Mouse (Mus musculus) C2C12 (cell line): ENCODE measurements around the gene Utp6. TPM values are rescaled to one million over a fixed set of nuclear protein-coding genes. Genes with fewer than 3 reads are reported as not detected.

Experiments used
- H3K27me3 ChIP-seq: one replicate; pipeline ENCODE4 v1.6.1; 2011; ENCODE audit not compliant: control insufficient read depth, insufficient read depth, insufficient read length
- H3K36me3 ChIP-seq: one replicate; pipeline ENCODE4 v1.6.1; 2011; ENCODE audit not compliant: control insufficient read depth, insufficient read depth
- H3K4me3 ChIP-seq: one replicate; pipeline ENCODE4 v1.5.1; 2011; ENCODE audit warnings: mild to moderate bottlenecking, control low read depth; ENCODE audit not compliant: poor library complexity, insufficient read depth, severe bottlenecking
- H3K79me2 ChIP-seq: one replicate; pipeline ENCODE4 v1.6.1; 2011; ENCODE audit not compliant: control insufficient read depth, insufficient read depth
- H3K79me3 ChIP-seq: one replicate; pipeline ENCODE4 v1.6.1; 2011; ENCODE audit warnings: low read depth, control low read depth
- H3ac ChIP-seq: one replicate; pipeline ENCODE3; 2011; ENCODE audit warnings: low read depth; ENCODE audit not compliant: control insufficient read depth, insufficient read length
- CEBPB ChIP-seq: IDR thresholded peaks from one replicate; pipeline ENCODE4 v1.6.1; 2011; ENCODE audit warnings: low read depth, mild to moderate bottlenecking, control low read depth, moderate library complexity
- CTCF ChIP-seq: IDR thresholded peaks from one replicate; pipeline ENCODE4 v1.5.1; 2011; ENCODE audit not compliant: control insufficient read depth, insufficient read depth, insufficient read length
- FOSL1 ChIP-seq: IDR thresholded peaks from one replicate; pipeline ENCODE4 v1.8.0; 2011; ENCODE audit warnings: mild to moderate bottlenecking, low read length; ENCODE audit not compliant: poor library complexity, insufficient read depth, severe bottlenecking
- MAX ChIP-seq: IDR thresholded peaks from one replicate; pipeline ENCODE4 v1.6.1; 2011; ENCODE audit warnings: mild to moderate bottlenecking, control low read depth
- MYOD1 ChIP-seq: IDR thresholded peaks from one replicate; pipeline ENCODE4 v1.6.1; 2011; ENCODE audit warnings: low read depth; ENCODE audit not compliant: control insufficient read depth, insufficient read length
- MYOG ChIP-seq: IDR thresholded peaks from one replicate; pipeline ENCODE4 v1.6.1; 2011; ENCODE audit not compliant: control insufficient read depth, insufficient read length; ENCODE audit errors: extremely low read depth
- USF1 ChIP-seq: IDR thresholded peaks from one replicate; pipeline ENCODE4 v1.6.1; 2011; ENCODE audit warnings: low read depth, mild to moderate bottlenecking, control low read depth, moderate library complexity
- polyA plus RNA-seq: library from polyadenylated mRNA; unstranded; fragments of >200 nt; fragmentation: generic; extraction: Trizol; gene quantifications from one replicate; pipeline ENCODE4 v1.2.1, GENCODE M21; 2012; ENCODE audit warnings: missing spikeins

Utp6 gene
- polyA plus RNA-seq, 1 experiment: 23.5 TPM

DNA sequence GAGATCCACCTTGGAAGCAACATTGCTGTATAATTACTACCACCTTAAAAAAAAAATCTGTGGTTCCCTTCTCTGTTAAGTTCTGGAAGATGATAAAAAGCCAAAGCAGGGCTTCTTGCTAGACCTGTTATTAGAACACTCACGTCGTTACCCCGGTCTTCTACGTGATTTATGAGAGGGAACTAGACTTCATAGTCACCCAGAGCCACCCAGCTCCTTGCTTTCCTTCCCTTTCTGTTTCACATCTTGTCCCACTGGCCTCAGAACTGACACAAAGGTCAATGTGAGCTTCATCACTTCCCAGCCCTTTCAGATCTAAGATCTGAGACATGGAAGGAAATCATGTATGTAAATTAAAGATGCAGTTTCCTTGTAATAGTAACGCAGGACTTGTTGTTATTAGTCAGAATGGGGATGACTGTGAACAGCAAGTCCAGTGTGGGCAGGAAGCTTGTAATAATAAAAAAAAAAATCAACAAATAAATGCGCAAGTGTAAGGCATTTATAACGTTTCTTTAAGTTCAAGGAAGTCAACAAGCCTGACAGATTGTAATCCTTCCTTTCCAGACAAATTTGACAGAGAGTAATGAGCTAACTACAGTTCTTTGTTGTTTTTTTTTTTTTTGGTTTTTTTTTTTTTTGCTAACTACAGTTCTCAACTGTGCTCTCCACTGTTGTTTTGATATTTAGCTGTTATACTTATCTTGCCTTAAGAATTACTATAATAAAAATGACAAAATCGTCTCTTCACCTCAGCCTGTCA lies 1.2 kb upstream of the Utp6 start:
- Histone ChIP-seq H3K4me3 (peak overlapping the region; percentile 93), H3K79me2 (peaks cover 32% of the 10 kb centered on the region), H3K36me3 (peaks cover 27% of the 10 kb centered on the region), H3ac (no peak overlapping the region), H3K79me3 (peaks cover 20% of the 10 kb centered on the region), H3K27me3 (no peaks in the 10 kb centered on the region)
- TF ChIP-seq FOSL1: no peak
- TF ChIP-seq MYOD1: no peak
- TF ChIP-seq USF1: no peak
- TF ChIP-seq MAX: no peak
- TF ChIP-seq MYOG: no peak
- no peak for TF ChIP-seq CEBPB
- TF ChIP-seq CTCF: no peak

DNA sequence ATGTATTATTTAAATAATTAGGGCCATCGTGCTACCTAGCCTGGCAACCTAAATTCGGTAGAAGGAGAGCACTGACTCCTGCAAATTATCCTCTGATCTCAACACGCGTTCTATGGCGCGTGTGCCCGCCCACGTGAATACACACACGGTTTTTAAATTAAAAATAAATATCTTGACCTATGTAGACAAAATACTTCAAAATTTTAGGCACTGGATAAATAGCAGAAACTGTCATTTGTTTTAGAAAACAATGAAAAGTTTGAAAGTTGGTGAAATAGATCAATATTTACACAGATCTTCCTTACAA lies 640 bp upstream of the Utp6 start:
- Histone ChIP-seq H3K79me3 (peaks cover 20% of the 10 kb centered on the region), H3K79me2 (peaks cover 32% of the 10 kb centered on the region), H3ac (no peak overlapping the region), H3K27me3 (no peaks in the 10 kb centered on the region), H3K36me3 (peaks cover 32% of the 10 kb centered on the region), H3K4me3 (peak overlapping the region; percentile 93)
- TF ChIP-seq CTCF: no peak
- no peak for TF ChIP-seq CEBPB
- peak; percentile 44 for TF ChIP-seq MAX

DNA sequence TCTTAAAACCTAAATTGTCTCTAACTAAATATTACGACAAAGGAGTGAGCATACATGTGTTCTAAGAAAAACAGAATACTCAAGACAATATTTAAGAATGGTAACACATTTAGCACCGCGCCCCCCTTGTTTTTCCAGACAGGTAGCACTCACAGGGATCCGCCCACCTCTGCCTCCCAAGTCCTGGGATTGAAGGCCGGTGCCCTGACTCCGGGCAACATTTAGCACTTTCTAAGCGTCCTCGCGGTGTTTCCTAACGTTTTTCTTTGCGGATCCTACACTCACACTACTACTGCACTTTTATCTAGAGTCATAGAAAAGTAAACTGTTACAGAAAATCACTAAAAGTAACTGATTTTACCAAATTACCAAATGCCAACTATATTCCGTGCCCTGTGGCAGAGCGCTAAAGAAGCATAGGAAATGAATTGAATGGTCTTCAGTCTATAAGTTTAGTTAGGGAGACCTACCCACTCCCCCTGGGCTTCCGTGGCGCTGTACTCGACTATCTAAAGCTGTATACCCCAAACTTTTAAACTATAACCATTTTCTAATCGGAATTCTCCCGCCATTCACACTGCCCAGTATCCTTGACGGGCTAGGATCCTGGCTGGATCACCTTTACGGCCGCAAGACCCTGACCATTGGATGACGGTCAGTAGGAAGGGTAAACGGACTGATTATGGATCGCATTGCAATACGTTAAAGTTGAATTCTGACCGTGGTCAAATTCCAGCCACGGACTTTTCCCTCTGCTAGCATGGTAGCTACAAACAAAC lies 655 bp downstream of the Utp6 start:
- Histone ChIP-seq H3ac (peak overlapping the region; percentile 89), H3K79me2 (peaks cover 32% of the 10 kb centered on the region), H3K27me3 (no peaks in the 10 kb centered on the region), H3K79me3 (peaks cover 20% of the 10 kb centered on the region), H3K4me3 (peak overlapping the region; percentile 93), H3K36me3 (peaks cover 45% of the 10 kb centered on the region)
- no peak for TF ChIP-seq CTCF
- TF ChIP-seq MYOD1: no peak
- TF ChIP-seq CEBPB: no peak
- no peak for TF ChIP-seq MAX
- TF ChIP-seq MYOG: no peak
- TF ChIP-seq FOSL1: no peak
- no peak for TF ChIP-seq USF1

DNA sequence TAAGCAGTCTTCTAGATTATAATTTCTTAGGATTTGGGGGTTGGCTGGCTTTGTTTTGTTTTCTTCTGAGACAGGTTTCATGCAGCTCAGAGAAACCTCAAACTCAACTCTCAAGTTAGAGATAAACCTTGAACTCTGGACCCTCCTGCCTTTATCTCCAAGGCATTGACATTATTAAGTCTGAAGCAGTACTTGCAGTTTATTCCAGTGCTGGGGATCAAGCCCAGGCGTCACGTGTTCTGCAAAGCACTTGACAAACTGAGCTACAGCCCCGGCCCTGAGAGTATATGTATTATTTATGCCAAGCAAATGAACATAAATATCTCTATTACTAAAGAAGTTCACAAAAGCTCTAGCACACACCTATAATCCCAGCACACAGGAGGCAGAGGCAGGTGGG lies 14.9 kb downstream of the Utp6 start:
- no peak overlapping the region for H3K4me3 ChIP-seq
- peaks cover 89% of the 10 kb centered on the region for H3K36me3 ChIP-seq
- H3K79me2 ChIP-seq: no peaks in the 10 kb centered on the region
- no peak overlapping the region for H3ac ChIP-seq
- H3K27me3 ChIP-seq: no peaks in the 10 kb centered on the region
- no peak for TF ChIP-seq MYOG
- no peak for TF ChIP-seq MAX
- TF ChIP-seq USF1: no peak
- no peak for TF ChIP-seq MYOD1
- TF ChIP-seq CEBPB: no peak
- H3K79me3 ChIP-seq: no peaks in the 10 kb centered on the region

DNA sequence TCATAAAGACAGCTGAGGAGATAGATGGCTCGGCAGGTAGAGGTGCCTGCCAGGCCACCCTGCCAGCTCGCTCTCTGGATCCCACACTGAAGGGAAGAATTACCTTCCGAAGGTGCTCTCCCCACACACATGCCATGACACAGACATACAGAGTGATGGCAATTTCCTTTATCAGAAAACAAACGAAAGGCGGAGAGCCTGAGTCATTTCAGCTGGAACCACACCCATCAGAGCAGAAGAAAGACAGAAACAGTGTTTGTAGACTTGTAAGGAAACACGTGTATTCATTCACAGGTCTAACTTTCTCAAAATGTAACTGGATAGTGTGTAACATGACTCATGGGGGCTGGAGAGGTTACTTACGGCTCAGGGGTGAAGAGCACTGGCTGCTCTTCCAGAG lies 18.6 kb downstream of the Utp6 start:
- Histone ChIP-seq H3K79me3 (no peaks in the 10 kb centered on the region), H3K79me2 (no peaks in the 10 kb centered on the region), H3ac (no peak overlapping the region), H3K36me3 (peaks cover 94% of the 10 kb centered on the region), H3K27me3 (no peaks in the 10 kb centered on the region), H3K4me3 (no peak overlapping the region)
- no peak for TF ChIP-seq CTCF
- no peak for TF ChIP-seq MYOD1
- TF ChIP-seq FOSL1: no peak
- no peak for TF ChIP-seq USF1

DNA sequence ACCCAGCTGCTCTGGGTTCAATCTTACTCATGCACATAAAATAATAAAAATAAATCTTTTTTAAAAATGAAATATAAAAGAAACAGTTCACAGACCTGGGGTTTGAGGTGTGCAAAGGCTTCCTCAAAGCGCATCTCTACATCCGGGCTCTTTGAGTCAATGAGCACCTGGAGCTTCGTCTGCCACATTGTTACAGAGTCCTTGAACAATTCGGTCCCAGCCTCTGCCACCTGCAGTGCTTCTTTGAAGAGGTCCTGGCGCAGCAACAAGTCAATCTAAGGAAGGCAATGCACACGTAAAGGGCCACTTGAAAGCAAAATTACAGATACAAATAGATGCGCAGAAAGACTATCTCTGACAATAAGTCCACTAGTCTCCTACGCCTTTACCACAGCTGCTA lies 19.1 kb downstream of the Utp6 start:
- Histone ChIP-seq H3K36me3 (peaks cover 92% of the 10 kb centered on the region), H3K79me2 (no peaks in the 10 kb centered on the region), H3K79me3 (no peaks in the 10 kb centered on the region), H3K27me3 (no peaks in the 10 kb centered on the region), H3ac (no peak overlapping the region), H3K4me3 (no peak overlapping the region)
- TF ChIP-seq MYOD1 (no peak), MYOG (no peak), CTCF (no peak), FOSL1 (no peak), MAX (no peak), USF1 (no peak), CEBPB (no peak)
